Mouse (Mus musculus): ENCODE data around the gene Nrros.
"Not testable (repeated sequence)": the region's sequence is repeated elsewhere in the genome, so short reads cannot be mapped to it uniquely, and the experiment has no call there.

Nrros gene

GRCm38 (mm10) chr16:32114406-32114805 lies 51.0 kb downstream of the Nrros start:
- no peak for DNase-seq

GRCm38 (mm10) chr16:32113541-32114218 lies 51.7 kb downstream of the Nrros start:
- peak; percentile 35 to 58 for DNase-seq

- DNase-seq, result peak; percentile 13 to 27
These were observed 54.3 kb downstream of the Nrros start for GRCm38 (mm10) chr16:32110951-32111699.

GRCm38 (mm10) chr16:32108578-32108977 lies 56.8 kb downstream of the Nrros start:
- DNase-seq, result no peak

GRCm38 (mm10) chr16:32108170-32108569 lies 57.2 kb downstream of the Nrros start:
- no peak for DNase-seq

GRCm38 (mm10) chr16:32107342-32108045 lies 57.9 kb downstream of the Nrros start:
- DNase-seq, result no peak

GRCm38 (mm10) chr16:32105698-32106097 lies 59.7 kb downstream of the Nrros start:
- no peak for DNase-seq

- no peak for DNase-seq
These were observed 63.1 kb downstream of the Nrros start for GRCm38 (mm10) chr16:32102295-32102694.

GRCm38 (mm10) chr16:32099638-32100150 lies 65.7 kb downstream of the Nrros start, which contains the start of the genes Pigx and Cep19:
Gene Pigx (minus strand): TSS chr16:32099740.
Gene Cep19 (plus strand): TSS chr16:32099800.
- peak; percentile 91 to 95 for DNase-seq

GRCm38 (mm10) chr16:32098897-32099637 lies 66.3 kb downstream of the Nrros start:
- peak in 1 of 2 experiments; percentile 26 for DNase-seq

- DNase-seq, result not testable (repeated sequence)
These were observed 67.6 kb downstream of the Nrros start for GRCm38 (mm10) chr16:32097757-32098156.

Measured in cerebellum, postnatal 14 days (tissue).